Mouse (Mus musculus) layer of hippocampus, adult 11-12 months (tissue): ENCODE data around the gene Dazap1.

Experiments
- DNase-seq: peaks from one replicate; pipeline ENCODE4 v3.0.0; 2022; ENCODE audit warnings: low spot score

The Dazap1 gene

GRCm38 (mm10) chr10:80271186-80271843 is 10.0 kb downstream of the Dazap1 start:
- DNase-seq, result no peak

- no peak for DNase-seq
These were observed 10.7 kb downstream of the Dazap1 start for GRCm38 (mm10) chr10:80271870-80272585.

- DNase-seq, result no peak
These were observed 12.6 kb downstream of the Dazap1 start for GRCm38 (mm10) chr10:80273847-80274246.

GRCm38 (mm10) chr10:80276238-80276637 is 15.0 kb downstream of the Dazap1 start:
- no peak for DNase-seq

- no peak for DNase-seq
These were observed 17.1 kb downstream of the Dazap1 start for GRCm38 (mm10) chr10:80278390-80278789.

GRCm38 (mm10) chr10:80279273-80279672 is 18.0 kb downstream of the Dazap1 start:
- no peak for DNase-seq

GRCm38 (mm10) chr10:80281304-80281703 is 20.0 kb downstream of the Dazap1 start:
- DNase-seq, result no peak

GRCm38 (mm10) chr10:80281921-80282371 is 20.7 kb downstream of the Dazap1 start:
- DNase-seq, result no peak

- DNase-seq, result no peak
These were observed 21.5 kb downstream of the Dazap1 start for GRCm38 (mm10) chr10:80282481-80283441.

- no peak for DNase-seq
These were observed 24.2 kb downstream of the Dazap1 start for GRCm38 (mm10) chr10:80285222-80286070.

- DNase-seq, result no peak
These were observed 26.8 kb downstream of the Dazap1 start for GRCm38 (mm10) chr10:80288097-80288496.

- no peak for DNase-seq
These were observed 27.4 kb downstream of the Dazap1 start for GRCm38 (mm10) chr10:80288657-80289056.

GRCm38 (mm10) chr10:80292251-80293146 is 31.2 kb downstream of the Dazap1 start, which contains the start of gene Rps15:
Gene Rps15 (plus strand): TSS chr10:80292453.
- DNase-seq, result peak; percentile 93

GRCm38 (mm10) chr10:80293325-80293724 is 32.0 kb downstream of the Dazap1 start:
- DNase-seq, result no peak

GRCm38 (mm10) chr10:80294311-80294710 is 33.0 kb downstream of the Dazap1 start:
- no peak for DNase-seq

GRCm38 (mm10) chr10:80294788-80295303 is 33.6 kb downstream of the Dazap1 start:
- DNase-seq, result no peak

- peak; percentile 82 for DNase-seq
These were observed 34.5 kb downstream of the Dazap1 start, which contains the start of gene Apc2 for GRCm38 (mm10) chr10:80295618-80296425. Gene Apc2 (plus strand): TSS chr10:80295977.

GRCm38 (mm10) chr10:80296824-80297223 is 35.5 kb downstream of the Dazap1 start:
- no peak for DNase-seq

- no peak for DNase-seq
These were observed 36.3 kb downstream of the Dazap1 start for GRCm38 (mm10) chr10:80297526-80298133.
